Mouse (Mus musculus) heart, embryonic 12.5 days (tissue): ENCODE results near the gene Ap1b1. TPM values are rescaled to one million over a fixed set of nuclear protein-coding genes. Genes with fewer than 3 reads are reported as not detected.

Experiments
- ATAC-seq: fragments of 200-750 bp; cut with Nextera tagmentation; 2 replicates; pipeline ENCODE4 v1.8.0; 2017; ENCODE audit warnings: moderate TSS enrichment, moderate library complexity; ENCODE audit not compliant: insufficient number of reproducible peaks, low FRiP score
- H3K27ac ChIP-seq: fragments of 300-500 bp; sonication (generic); 2 replicates; pipeline ENCODE4 v1.5.1; 2016; ENCODE audit warnings: mild to moderate bottlenecking, moderate library complexity; ENCODE audit not compliant: poor library complexity, severe bottlenecking
- H3K27me3 ChIP-seq: fragments of 300-500 bp; sonication (generic); replicated peaks from 2 replicates; pipeline ENCODE4 v1.6.1; 2016; ENCODE audit warnings: mild to moderate bottlenecking, moderate library complexity
- H3K36me3 ChIP-seq: fragments of 300-500 bp; sonication (generic); 2 replicates; pipeline ENCODE4 v1.6.1; 2016; ENCODE audit warnings: mild to moderate bottlenecking, moderate library complexity
- H3K4me1 ChIP-seq: fragments of 300-500 bp; sonication (generic); replicated peaks from 2 replicates; pipeline ENCODE4 v1.6.1; 2016; ENCODE audit warnings: mild to moderate bottlenecking
- H3K4me2 ChIP-seq: fragments of 300-500 bp; sonication (generic); 2 replicates; pipeline ENCODE4 v1.6.1; 2016; ENCODE audit warnings: mild to moderate bottlenecking, moderate library complexity
- H3K4me3 ChIP-seq: fragments of 300-500 bp; sonication (generic); 2 replicates; pipeline ENCODE4 v1.5.1; 2016; ENCODE audit warnings: mild to moderate bottlenecking
- H3K9ac ChIP-seq: fragments of 300-500 bp; sonication (generic); 2 replicates; pipeline ENCODE4 v1.6.1; 2016; ENCODE audit warnings: mild to moderate bottlenecking, moderate library complexity
- H3K9me3 ChIP-seq: fragments of 300-500 bp; sonication (generic); replicated peaks from 2 replicates; pipeline ENCODE4 v1.6.1; 2016; ENCODE audit warnings: mild to moderate bottlenecking, moderate library complexity
- WGBS: fragments of 180-500 bp; shearing (Covaris S2); methylation state at CpG from one replicate; pipeline ENCODE4 v1.1.7; 2016; 5-methylcytosine and 5-hydroxymethylcytosine counted together
- polyA plus RNA-seq: library from polyadenylated mRNA; unstranded; fragments of >200 nt; fragmentation: Nextera tagmentation; extraction: Ambion mirVana; gene quantifications from 2 replicates; pipeline ENCODE4 v1.2.1, GENCODE M21; 2016

Ap1b1 gene
- polyA plus RNA-seq, 1 experiment from 2014 or later: 56.4 TPM

DNA sequence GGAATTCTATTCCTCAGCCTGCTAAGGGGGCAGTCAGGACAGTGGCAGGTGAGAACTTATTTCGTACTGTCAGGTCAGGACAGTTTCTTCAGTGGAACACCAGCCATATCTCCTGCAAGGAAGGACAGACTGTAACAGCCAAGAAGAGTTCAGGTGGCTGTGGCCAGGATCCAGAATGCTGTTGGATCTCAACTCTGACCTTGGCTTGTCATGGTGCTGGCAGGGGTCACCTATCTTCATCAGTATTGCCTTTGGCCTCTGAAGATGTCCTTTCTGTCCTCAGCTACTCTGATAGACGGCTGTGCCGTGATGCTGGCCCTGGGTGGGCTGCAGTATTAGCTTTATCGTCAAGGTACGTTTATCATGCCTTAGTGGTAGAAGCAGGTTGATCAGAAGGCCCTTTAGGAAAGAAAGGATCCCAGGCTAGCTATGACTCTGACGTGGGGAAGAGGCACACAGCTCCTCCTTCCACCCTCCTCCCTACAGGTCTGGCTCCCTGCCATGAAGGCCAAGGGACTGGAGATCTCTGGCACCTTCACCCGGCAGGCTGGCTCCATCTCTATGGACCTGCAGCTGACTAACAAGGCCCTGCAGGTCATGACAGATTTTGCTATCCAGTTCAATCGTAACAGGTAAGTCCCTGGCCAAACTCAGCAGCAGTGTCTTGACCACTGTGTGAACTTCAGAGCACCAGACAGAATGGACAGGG is 50.7 kb downstream of the Ap1b1 start:
- Histone ChIP-seq H3K4me2 (no peak overlapping the region), H3K4me1 (peaks cover 22% of the 10 kb centered on the region), H3K4me3 (no peak overlapping the region), H3K27ac (no peak overlapping the region), H3K9ac (0 out of 2 replicates have a peak overlapping the region, but pooled peaks have one; percentile 18), H3K36me3 (peaks cover 97% of the 10 kb centered on the region), H3K9me3 (no peaks in the 10 kb centered on the region), H3K27me3 (no peaks in the 10 kb centered on the region)
- no peak for ATAC-seq
- whole genome bisulfite sequencing: 80% methylated on average over 8 of the region's 8 CpGs

DNA sequence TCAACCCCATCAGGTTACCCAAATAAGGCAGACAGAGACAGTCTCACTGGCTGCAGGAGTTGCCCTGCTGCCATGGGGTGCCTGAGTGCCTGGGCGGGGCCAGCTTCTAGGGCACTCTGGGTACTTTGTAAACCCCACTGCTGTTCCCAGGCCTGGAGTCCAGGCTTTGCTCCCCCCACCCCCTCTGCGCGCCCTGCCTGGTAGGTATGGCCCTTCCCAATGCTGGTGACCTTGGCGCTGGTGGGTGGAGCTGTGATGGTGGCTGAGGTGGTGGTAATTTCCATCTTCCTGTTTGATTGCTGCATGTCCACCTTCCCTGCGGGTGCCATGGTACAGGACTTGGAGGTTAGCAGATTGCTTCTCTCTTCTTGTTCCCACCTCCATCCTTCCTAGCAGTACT is 54.0 kb downstream of the Ap1b1 start:
- no peak overlapping the region for H3K4me2 ChIP-seq
- no peak for ATAC-seq
- H3K9ac ChIP-seq: no peak overlapping the region
- H3K4me1 ChIP-seq: peaks cover 19% of the 10 kb centered on the region
- no peak overlapping the region for H3K27ac ChIP-seq
- 88% methylated on average over 5 of the region's 5 CpGs for WGBS
- H3K4me3 ChIP-seq: no peak overlapping the region
- H3K36me3 ChIP-seq: peaks cover 73% of the 10 kb centered on the region
- no peaks in the 10 kb centered on the region for H3K27me3 ChIP-seq
- H3K9me3 ChIP-seq: no peaks in the 10 kb centered on the region

DNA sequence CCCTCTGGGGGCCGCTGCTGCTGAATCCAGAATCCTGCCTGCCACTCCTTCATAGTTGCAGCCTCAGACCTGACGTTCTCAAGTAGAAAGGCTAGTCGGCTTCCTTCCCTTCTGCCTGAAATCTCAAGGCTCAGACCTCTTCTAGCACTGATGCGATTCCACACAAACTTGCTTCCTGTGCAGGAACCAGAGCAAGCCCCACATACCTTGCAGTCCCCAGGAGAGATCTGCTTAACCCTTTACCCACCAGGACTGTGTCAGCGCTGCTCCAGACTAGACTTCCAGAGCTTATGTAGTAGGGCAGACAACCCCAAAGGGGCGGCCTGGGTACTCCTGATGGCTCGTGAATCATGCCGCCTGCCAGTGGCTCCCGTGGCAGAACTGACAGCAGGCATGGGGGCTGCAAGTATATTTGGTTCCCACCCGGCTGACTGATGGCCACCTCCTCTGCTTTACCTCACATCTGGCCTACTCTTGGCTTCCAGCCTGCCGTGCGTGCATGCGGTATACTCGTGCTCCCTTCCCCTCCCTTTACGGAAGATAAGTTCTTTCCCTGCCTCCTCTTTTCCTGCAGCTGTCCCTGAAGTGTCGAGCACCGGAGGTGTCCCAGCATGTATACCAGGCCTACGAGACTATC is 54.6 kb downstream of the Ap1b1 start:
- H3K4me1 ChIP-seq: peaks cover 19% of the 10 kb centered on the region
- no peak overlapping the region for H3K27ac ChIP-seq
- H3K9ac ChIP-seq: no peak overlapping the region
- peaks cover 66% of the 10 kb centered on the region for H3K36me3 ChIP-seq
- ATAC-seq: no peak
- no peaks in the 10 kb centered on the region for H3K9me3 ChIP-seq
- H3K4me2 ChIP-seq: no peak overlapping the region
- no peaks in the 10 kb centered on the region for H3K27me3 ChIP-seq
- H3K4me3 ChIP-seq: no peak overlapping the region
- 48% methylated on average over 18 of the region's 18 CpGs for WGBS

DNA sequence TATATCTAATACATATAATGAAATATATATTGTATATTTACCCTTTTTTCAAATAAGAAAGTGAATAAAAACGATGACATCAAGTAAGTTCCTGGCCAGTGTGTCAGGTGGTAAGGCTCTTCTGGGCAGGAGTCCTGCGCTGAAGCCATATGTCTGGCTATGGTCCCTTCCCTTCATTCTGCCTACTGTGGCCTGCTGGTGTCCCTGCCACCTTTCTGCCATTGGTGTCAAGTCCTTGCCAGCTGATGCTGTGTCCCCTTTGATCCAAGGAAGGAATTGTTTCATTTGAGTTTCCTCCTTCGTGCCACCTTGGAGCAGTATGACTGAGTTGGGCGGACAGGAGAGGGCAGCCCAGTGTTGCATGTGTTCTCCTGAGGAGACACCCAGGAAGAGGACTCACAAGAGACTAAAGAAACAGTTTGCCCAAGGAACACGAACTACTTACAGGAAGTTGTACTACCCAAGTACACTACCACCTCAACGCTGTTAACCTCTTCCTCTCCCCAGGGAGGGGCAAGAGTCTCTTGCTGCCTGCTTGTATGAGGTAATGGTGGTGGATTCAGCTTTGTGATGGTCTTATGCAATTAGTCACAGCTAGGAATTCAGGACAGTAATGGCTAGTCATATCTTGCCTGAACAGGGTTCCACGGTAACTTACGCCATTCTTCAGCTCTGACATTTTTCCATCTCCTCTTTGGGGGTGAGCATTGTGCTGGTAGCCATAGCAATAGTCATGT is 56.2 kb downstream of the Ap1b1 start:
- no peaks in the 10 kb centered on the region for H3K27me3 ChIP-seq
- H3K27ac ChIP-seq: no peak overlapping the region
- H3K36me3 ChIP-seq: peaks cover 54% of the 10 kb centered on the region
- no peak overlapping the region for H3K4me3 ChIP-seq
- no peaks in the 10 kb centered on the region for H3K9me3 ChIP-seq
- no peak for ATAC-seq
- 88% methylated on average over 8 of the region's 8 CpGs for WGBS
- H3K4me1 ChIP-seq: peaks cover 19% of the 10 kb centered on the region
- H3K4me2 ChIP-seq: no peak overlapping the region
- H3K9ac ChIP-seq: no peak overlapping the region

DNA sequence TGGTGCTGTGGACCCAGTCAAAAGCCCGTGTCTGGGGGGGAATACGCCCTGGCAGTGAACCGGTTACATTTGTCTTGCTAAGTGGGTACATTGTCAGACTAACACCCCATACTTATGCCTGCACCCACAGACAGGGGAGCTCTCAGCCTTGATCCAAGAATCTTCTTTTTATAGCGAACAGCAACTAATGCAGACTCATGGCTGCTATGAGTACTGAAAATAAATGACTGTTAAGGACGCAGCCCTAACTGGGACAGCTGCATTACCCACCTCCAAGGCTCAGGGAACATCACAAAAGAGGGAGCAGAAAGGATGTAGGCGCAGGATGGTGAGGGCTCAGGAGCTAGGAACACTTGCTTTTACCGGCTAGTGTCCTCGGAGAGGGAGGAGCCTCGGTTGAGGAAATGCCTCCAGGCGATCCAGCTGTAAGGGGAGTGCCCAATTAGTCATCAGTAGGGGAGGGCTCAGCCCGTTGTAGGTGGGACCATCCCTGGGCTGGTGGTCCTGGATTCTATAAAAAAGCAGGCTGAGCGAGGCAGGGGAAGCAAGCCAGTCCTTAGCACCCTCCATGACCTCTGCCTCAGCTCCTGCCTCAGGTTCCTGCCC is 59.8 kb downstream of the Ap1b1 start:
- 42% methylated on average over 12 of the region's 12 CpGs for WGBS
- no peak for ATAC-seq
- H3K9ac ChIP-seq: no peak overlapping the region
- no peak overlapping the region for H3K4me3 ChIP-seq
- H3K4me1 ChIP-seq: peaks cover 7% of the 10 kb centered on the region
- H3K27me3 ChIP-seq: no peaks in the 10 kb centered on the region
- no peak overlapping the region for H3K27ac ChIP-seq
- H3K9me3 ChIP-seq: no peaks in the 10 kb centered on the region
- peaks cover 18% of the 10 kb centered on the region for H3K36me3 ChIP-seq
- no peak overlapping the region for H3K4me2 ChIP-seq

DNA sequence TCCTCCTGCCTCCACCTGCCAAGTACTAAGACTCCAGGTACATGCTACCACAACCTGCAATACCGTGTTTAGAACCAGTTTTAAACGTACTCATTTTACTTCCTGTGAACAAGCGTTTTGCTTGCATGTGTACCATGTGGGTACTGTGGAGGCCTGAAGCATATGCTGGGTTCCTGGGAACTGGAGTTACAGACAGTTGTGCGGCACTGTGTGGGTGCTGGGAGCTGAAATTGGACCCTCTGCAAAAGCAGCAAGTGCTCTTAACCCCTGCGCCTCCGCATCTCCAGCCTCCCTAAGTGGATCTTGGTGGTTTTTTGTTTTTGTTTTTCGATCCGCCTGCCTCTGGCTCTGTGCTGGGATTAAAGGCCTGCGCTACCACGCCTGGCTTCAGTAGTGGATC is 65.0 kb downstream of the Ap1b1 start:
- H3K4me1 ChIP-seq: peaks cover 6% of the 10 kb centered on the region; the same call in 1 of the 2 replicates
- no peaks in the 10 kb centered on the region for H3K9me3 ChIP-seq
- no peaks in the 10 kb centered on the region for H3K36me3 ChIP-seq
- no peak overlapping the region for H3K9ac ChIP-seq
- no peak overlapping the region for H3K4me3 ChIP-seq
- H3K27ac ChIP-seq: no peak overlapping the region
- H3K27me3 ChIP-seq: peaks cover 18% of the 10 kb centered on the region
- ATAC-seq: no peak
- H3K4me2 ChIP-seq: no peak overlapping the region
- 79% methylated on average over 10 of the region's 10 CpGs for WGBS

DNA sequence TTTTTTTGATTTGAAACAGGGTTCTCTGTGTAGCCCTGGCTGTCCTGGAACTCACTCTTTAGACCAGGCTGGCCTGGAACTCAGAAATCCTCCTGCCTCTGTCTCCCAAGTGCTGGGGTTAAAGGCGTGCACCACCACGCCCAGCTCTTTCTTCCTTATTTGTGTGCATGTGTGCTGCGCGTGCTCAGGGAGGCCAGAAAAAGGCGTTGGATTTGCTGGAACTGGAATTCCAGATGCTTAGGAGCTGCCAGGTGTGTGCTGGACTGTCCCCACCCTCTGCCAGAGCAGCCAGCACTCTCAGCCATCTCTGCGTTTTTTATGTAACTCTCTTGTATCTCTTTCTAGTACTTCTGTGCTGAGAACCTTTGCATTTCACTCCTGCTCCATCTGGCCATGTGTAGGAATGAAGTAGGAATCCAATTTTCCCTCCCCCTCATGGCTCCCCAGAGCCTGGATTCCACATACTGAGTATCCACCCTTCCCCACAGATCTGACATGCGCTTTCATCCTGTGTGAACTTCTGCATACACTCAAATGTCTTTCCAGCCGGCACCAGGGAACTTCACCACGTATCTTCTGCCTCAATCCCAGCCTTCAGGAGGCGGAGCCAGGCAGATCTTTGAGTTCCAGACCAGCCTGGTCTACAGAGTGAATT is 65.7 kb downstream of the Ap1b1 start:
- Histone ChIP-seq H3K27me3 (peaks cover 25% of the 10 kb centered on the region), H3K9ac (no peak overlapping the region), H3K36me3 (no peaks in the 10 kb centered on the region), H3K9me3 (no peaks in the 10 kb centered on the region), H3K4me2 (no peak overlapping the region), H3K4me3 (no peak overlapping the region), H3K4me1 (peaks cover 6% of the 10 kb centered on the region; the same call in 1 of the 2 replicates), H3K27ac (no peak overlapping the region)
- ATAC-seq: no peak
- 64% methylated on average over 10 of the region's 10 CpGs for WGBS

DNA sequence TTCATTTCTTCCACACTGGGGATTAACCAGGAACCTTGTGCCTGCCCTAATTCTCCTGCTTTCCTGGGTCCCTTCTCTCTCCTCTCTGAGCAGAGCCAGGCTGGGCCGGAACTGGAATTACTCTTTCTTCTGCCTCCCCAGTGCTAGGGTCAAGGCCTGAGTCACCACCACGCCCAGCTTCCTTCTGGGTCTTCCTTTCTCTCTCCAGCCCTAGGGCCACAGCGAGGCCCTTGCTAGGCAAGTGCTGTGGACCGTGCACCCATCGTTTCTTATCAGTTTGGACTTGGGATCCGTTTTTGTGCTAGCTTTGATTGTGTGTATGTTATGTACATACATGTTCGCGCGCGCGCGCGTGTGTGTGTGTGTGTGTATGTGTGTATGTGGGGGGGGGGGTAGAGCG is 67.5 kb downstream of the Ap1b1 start:
- H3K4me1 ChIP-seq: peaks cover 20% of the 10 kb centered on the region
- H3K4me2 ChIP-seq: no peak overlapping the region
- ATAC-seq: no peak
- no peak overlapping the region for H3K9ac ChIP-seq
- H3K4me3 ChIP-seq: no peak overlapping the region
- H3K36me3 ChIP-seq: no peaks in the 10 kb centered on the region
- H3K27ac ChIP-seq: no peak overlapping the region
- H3K27me3 ChIP-seq: peaks cover 43% of the 10 kb centered on the region
- H3K9me3 ChIP-seq: no peaks in the 10 kb centered on the region
- 83% methylated on average over 14 of the region's 14 CpGs for WGBS

DNA sequence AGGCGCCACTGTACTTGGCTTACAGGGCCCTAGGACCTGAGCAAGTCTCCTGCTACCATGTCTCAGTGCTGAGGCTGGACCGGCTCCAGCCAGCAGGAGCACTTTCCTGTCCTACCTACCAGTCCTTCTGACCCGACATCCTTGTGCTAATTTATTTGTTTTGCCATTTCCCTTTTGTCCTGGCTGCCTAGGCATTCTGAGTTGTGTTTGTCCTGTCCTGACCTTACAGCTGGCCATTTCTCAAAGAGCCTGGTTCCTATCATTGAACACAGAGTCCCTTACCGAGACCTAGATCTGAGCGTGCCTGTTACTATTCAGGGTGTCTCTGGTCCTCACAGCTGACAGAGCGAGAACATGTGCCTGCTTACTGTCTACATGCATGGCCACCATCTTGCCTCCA is 68.2 kb downstream of the Ap1b1 start:
- Histone ChIP-seq H3K9me3 (no peaks in the 10 kb centered on the region), H3K27me3 (peaks cover 50% of the 10 kb centered on the region), H3K4me3 (no peak overlapping the region), H3K27ac (no peak overlapping the region), H3K9ac (no peak overlapping the region), H3K4me1 (peaks cover 27% of the 10 kb centered on the region), H3K4me2 (no peak overlapping the region), H3K36me3 (no peaks in the 10 kb centered on the region)
- WGBS: 47% methylated on average over 6 of the region's 6 CpGs
- ATAC-seq: no peak

DNA sequence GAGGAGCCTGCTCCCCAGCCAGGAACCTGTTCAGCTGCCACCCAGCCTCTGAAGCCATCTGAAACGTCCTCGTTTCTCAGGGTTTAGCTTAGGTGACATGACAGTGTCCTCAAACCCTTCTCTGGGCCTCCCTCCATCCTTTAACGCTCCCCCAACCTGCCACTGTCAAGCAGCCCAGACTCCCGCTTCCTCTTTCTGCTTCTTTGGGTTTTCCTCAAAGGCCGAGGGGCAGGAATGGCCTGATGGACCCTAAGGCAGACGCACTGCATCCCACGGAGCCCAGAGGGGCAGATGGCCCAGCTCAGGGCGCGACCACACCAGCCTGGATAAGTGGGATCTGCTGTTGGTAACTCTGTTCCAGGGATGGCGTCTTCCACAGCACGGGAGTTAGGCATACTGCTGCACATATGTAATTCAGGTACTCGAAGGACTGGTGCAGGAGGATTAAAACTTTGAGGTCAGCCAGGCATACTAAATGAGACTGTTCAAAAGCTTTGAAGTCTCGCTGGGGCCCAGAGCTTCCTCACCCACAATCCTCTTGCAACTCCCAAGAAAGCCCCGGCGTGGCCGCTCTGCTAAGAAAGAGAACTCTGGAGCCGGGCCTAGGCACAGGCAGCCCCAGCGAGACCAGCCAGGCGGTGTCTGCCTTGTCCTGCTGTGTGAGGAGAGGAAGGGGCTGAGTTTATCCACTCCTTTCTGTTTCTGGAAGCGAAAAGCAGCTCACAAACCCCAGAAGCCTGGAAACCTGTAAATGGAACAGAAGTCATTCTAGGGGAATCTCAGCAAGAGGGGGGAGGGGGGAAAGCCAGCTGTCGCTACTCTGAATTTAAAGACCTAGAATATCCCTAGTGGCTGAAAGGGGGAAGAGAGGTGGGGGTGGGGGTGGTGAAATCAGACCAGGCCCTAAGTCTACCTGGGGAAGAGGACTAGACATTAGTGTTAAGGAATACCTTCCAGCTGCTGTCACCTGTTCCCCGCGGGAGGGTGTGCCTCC is 69.6 kb downstream of the Ap1b1 start:
- no peak for ATAC-seq
- Histone ChIP-seq H3K36me3 (0 out of 2 replicates have a peak, but pooled peaks cover 8% of the 10 kb centered on the region), H3K9me3 (no peaks in the 10 kb centered on the region), H3K4me1 (peaks cover 33% of the 10 kb centered on the region), H3K27me3 (peaks cover 64% of the 10 kb centered on the region), H3K27ac (no peak overlapping the region), H3K9ac (no peak overlapping the region), H3K4me2 (no peak overlapping the region), H3K4me3 (no peak overlapping the region)
- WGBS: 44% methylated on average over 23 of the region's 23 CpGs
